Mouse (Mus musculus) stomach, postnatal 0 days (tissue): Measurements from ENCODE around the gene Map4k1. TPM values are rescaled to one million over a fixed set of nuclear protein-coding genes. Genes with fewer than 3 reads are reported as not detected.
A peak's percentile ranks its signal among the peaks of the same experiment; 100 is the strongest.

Source experiments
- ATAC-seq: fragments of 200-750 bp; cut with Nextera tagmentation; 2 replicates; pipeline ENCODE4 v1.8.0; 2017; ENCODE audit not compliant: low FRiP score, low TSS enrichment
- DNase-seq: peaks from one replicate; pipeline ENCODE4 v3.0.0-alpha.2; 2016; ENCODE audit warnings: low spot score
- H3K27ac ChIP-seq: fragments of 300-500 bp; sonication (generic); replicated peaks from 2 replicates; pipeline ENCODE4 v1.5.1; 2014; ENCODE audit warnings: mild to moderate bottlenecking, control low read depth
- H3K27me3 ChIP-seq: fragments of 300-500 bp; sonication (generic); 2 replicates; pipeline ENCODE4 v1.6.1; 2014; ENCODE audit warnings: low read length; ENCODE audit not compliant: control insufficient read depth, insufficient read depth
- H3K36me3 ChIP-seq: fragments of 300-500 bp; sonication (generic); 2 replicates; pipeline ENCODE4 v1.6.1; 2014; ENCODE audit warnings: low read length, mixed read lengths; ENCODE audit not compliant: control insufficient read depth, insufficient read depth
- H3K4me1 ChIP-seq: fragments of 300-500 bp; sonication (generic); replicated peaks from 2 replicates; pipeline ENCODE4 v1.6.1; 2014; ENCODE audit warnings: antibody characterized with exemption; ENCODE audit not compliant: control insufficient read depth, insufficient read depth
- H3K4me2 ChIP-seq: fragments of 300-500 bp; sonication (generic); replicated peaks from 2 replicates; pipeline ENCODE4 v1.6.1; 2014; ENCODE audit warnings: low read depth, mild to moderate bottlenecking, control low read depth, moderate library complexity
- H3K4me3 ChIP-seq: fragments of 300-500 bp; sonication (generic); 2 replicates; pipeline ENCODE4 v1.5.1; 2014; ENCODE audit warnings: low read depth, low read length, control low read depth
- H3K9ac ChIP-seq: fragments of 300-500 bp; sonication (generic); 2 replicates; pipeline ENCODE4 v1.6.1; 2014; ENCODE audit warnings: mild to moderate bottlenecking, low read length, control low read depth, mixed read lengths
- H3K9me3 ChIP-seq: fragments of 300-500 bp; sonication (generic); 2 replicates; pipeline ENCODE4 v1.6.1; 2016; ENCODE audit warnings: low read length; ENCODE audit not compliant: control insufficient read depth
- CTCF ChIP-seq: IDR thresholded peaks from 2 replicates; pipeline ENCODE4 v1.5.1; 2016; ENCODE audit warnings: antibody characterized with exemption, low read depth, mild to moderate bottlenecking, moderate library complexity
- EP300 ChIP-seq: optimal IDR thresholded peaks from 2 replicates; pipeline ENCODE3; 2016; ENCODE audit warnings: antibody characterized with exemption
- WGBS: fragments of 180-500 bp; shearing (Covaris S2); extraction: QIAGEN DNeasy Blood & Tissue Kit; methylation state at CpG from one replicate; pipeline ENCODE4 v1.1.7; 2014; 5-methylcytosine and 5-hydroxymethylcytosine counted together
- polyA plus RNA-seq: library from polyadenylated mRNA; unstranded; fragments of >200 nt; fragmentation: Nextera tagmentation; extraction: Ambion mirVana; gene quantifications from 2 replicates; pipeline ENCODE4 v1.2.1, GENCODE M21; 2015

Gene Map4k1
- polyA plus RNA-seq, 1 experiment from 2014 or later: 3.6 TPM

DNA sequence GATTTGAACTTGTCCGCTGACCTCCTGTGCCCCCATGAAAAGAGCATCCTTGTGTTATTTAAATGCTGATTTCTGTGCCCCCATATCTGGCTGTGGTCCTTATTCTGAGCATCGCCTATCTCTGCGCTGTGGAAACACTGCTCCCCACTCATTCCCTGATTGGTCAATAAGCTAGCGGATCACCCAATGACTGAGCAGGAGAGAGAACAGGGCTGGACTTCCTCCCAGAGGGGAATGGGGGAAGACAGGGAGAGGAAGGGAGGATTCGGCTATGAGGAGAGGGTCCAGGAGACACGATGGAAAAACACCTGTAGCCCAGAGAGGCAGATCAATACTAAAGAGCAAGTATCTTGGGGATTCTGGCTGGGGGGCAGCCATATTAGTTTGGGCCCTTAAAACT lies 46.9 kb downstream of the Map4k1 start:
- DNase-seq: no peak
- Histone ChIP-seq H3K36me3 (no peaks in the 10 kb centered on the region), H3K27ac (no peak overlapping the region), H3K4me1 (no peaks in the 10 kb centered on the region), H3K4me3 (no peak overlapping the region), H3K27me3 (no peaks in the 10 kb centered on the region), H3K4me2 (no peak overlapping the region), H3K9me3 (no peaks in the 10 kb centered on the region), H3K9ac (no peak overlapping the region)
- TF ChIP-seq EP300 (no peak), CTCF (no peak)
- 86% methylated on average over 6 of the region's 6 CpGs for WGBS
- no peak for ATAC-seq

DNA sequence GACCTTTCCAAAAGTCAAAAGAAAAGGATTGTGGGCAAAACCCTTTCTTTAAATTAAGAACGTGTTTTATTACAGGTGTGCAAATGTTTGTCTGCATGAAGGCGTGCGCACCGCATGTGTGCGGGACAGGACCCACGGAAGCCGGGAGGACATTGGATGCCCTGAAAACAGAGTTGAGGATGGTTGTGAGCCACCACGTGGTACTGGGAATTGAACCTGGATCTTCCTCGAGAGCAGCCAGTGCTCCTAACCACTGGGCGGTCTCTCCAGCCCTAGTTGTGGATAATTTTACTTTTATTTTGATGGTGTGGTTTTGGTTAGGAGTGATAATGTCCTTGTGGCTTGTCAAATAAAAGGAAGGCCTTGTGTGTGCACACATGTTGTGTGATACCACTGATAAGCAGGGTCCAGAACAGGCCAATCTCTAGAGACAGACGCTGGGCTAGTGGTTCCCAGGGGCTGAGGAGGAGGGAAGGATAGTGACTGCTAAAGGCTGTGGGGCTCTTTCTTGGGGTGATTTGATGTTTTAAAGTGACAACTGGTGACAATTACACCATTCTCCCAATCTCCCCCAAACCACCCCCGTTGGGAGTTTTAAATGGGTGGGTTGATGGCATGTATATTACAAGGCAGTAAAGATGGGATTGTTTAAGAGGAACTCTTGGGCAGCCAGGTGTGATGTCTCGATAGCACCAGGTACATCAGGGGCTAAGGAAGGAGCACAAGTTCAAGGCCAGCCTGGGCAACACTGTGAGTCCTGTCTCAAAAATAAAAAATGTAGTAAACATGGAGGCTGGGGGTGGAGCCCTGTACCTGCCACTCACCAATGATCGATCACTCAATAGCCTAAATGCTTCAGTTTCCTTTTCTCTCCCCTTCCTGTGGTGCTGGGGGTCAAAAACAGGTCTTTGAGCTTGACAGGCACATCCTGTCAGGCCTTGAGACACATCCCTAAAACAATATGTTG lies 48.1 kb downstream of the Map4k1 start:
- H3K4me2 ChIP-seq: no peak overlapping the region
- no peaks in the 10 kb centered on the region for H3K27me3 ChIP-seq
- no peak overlapping the region for H3K4me3 ChIP-seq
- no peaks in the 10 kb centered on the region for H3K4me1 ChIP-seq
- DNase-seq (no peak), ATAC-seq (no peak)
- no peaks in the 10 kb centered on the region for H3K9me3 ChIP-seq
- no peak overlapping the region for H3K27ac ChIP-seq
- H3K9ac ChIP-seq: no peak overlapping the region
- no peak for TF ChIP-seq EP300
- no peak for TF ChIP-seq CTCF
- no peaks in the 10 kb centered on the region for H3K36me3 ChIP-seq
- 84% methylated on average over 14 of the region's 14 CpGs for WGBS

DNA sequence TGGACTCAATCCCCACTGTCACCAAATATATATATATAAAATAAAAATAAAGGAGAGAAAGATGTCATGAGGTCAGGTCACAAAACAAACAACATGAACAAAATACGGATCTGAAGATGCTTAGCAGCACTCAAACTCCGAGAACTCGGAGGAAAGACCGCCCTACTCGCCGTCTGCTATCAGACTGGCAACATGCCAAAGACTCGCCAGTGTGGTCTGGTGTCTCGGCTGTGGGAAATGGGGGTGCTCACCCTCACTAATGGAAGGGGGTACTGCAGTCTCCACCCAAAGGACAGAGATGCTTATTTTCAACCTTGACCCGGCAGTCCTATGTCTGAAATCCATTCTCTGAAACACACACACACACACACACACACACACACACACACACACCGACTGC lies 49.8 kb downstream of the Map4k1 start:
- H3K36me3 ChIP-seq: no peaks in the 10 kb centered on the region
- H3K27ac ChIP-seq: no peak overlapping the region
- no peaks in the 10 kb centered on the region for H3K27me3 ChIP-seq
- 67% methylated on average over 10 of the region's 10 CpGs for WGBS
- no peaks in the 10 kb centered on the region for H3K4me1 ChIP-seq
- H3K9ac ChIP-seq: no peak overlapping the region
- H3K4me3 ChIP-seq: no peak overlapping the region
- H3K9me3 ChIP-seq: no peaks in the 10 kb centered on the region
- TF ChIP-seq CTCF (no peak), EP300 (no peak)
- no peak for ATAC-seq
- no peak overlapping the region for H3K4me2 ChIP-seq
- DNase-seq: no peak

DNA sequence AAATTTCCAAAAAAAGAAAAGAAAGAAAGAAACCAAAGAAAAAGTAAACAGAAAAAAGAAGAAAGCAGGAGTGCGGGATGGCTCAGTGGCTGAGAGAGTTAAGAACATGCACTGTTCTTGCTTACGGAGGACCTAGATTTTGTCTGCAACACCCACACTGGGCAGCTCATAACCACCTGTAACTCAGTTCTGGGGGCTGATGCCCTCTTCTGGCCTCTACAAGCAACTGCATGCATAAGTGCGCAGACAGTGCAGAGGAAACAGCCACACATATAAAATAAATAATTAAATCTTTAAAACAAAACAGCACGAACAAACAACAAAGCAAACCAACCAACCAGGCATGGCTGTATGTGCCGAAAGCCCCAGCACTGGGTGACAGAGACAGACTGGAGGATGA lies 50.8 kb downstream of the Map4k1 start:
- Histone ChIP-seq H3K4me1 (no peaks in the 10 kb centered on the region), H3K4me2 (no peak overlapping the region), H3K4me3 (no peak overlapping the region), H3K36me3 (no peaks in the 10 kb centered on the region), H3K27ac (no peak overlapping the region), H3K9me3 (no peaks in the 10 kb centered on the region), H3K27me3 (no peaks in the 10 kb centered on the region), H3K9ac (no peak overlapping the region)
- no peak for DNase-seq
- 76% methylated on average over 5 of the region's 5 CpGs for WGBS
- no peak for ATAC-seq
- TF ChIP-seq CTCF (peak; percentile 66), EP300 (no peak)

DNA sequence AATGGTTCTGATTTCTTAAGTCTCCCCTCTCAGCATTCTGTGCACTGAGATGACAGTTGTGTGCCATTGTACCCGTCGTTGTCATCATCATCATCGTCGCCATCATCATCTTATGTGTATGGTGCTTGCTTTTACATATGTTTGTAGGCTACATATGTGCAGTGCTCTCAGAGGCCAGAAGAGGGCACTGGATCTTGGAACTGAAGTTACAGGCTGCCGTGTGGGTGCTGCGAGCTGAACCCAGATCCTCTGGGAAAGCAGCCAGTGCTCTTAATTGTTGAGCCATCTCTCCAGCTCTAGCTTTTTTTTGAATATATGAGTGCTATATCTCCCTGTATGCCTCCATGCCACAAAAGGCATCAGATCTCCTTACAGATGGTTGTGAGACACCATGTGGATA lies 55.4 kb downstream of the Map4k1 start:
- ATAC-seq: no peak
- Histone ChIP-seq H3K27ac (no peak overlapping the region), H3K27me3 (no peaks in the 10 kb centered on the region), H3K4me3 (no peak overlapping the region), H3K9me3 (no peaks in the 10 kb centered on the region), H3K9ac (no peak overlapping the region), H3K4me2 (no peak overlapping the region), H3K36me3 (no peaks in the 10 kb centered on the region), H3K4me1 (0 out of 2 replicates have a peak, but pooled peaks cover 2% of the 10 kb centered on the region)
- 76% methylated on average over 6 of the region's 6 CpGs for WGBS
- DNase-seq: no peak
- TF ChIP-seq CTCF: peak; percentile 33
- TF ChIP-seq EP300: no peak

DNA sequence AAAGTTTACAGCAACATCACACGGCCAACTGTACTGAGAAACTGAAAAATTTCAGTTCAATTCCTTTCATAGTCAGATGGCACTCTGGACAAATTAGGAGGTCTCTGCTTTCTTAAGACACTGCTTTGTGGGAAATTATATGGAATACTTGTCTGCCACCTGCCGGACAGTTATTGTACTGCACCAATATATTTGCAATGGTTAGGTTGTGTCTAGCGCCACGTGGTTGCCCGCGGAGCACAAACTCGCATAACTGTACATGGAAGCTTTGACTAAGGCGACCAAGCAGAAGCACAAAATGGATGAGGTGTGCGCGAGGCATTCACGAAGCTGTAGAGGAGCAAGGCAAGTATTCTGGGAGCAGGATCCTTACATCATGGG lies 57.7 kb downstream of the Map4k1 start:
- no peak for TF ChIP-seq EP300
- peak; percentile 94 for TF ChIP-seq CTCF
- Histone ChIP-seq H3K27me3 (no peaks in the 10 kb centered on the region), H3K27ac (no peak overlapping the region), H3K4me3 (peak overlapping the region; percentile 28), H3K4me2 (peak overlapping the region; percentile 57), H3K9ac (no peak overlapping the region; the same call in 1 of the 2 replicates), H3K36me3 (no peaks in the 10 kb centered on the region), H3K4me1 (peaks cover 10% of the 10 kb centered on the region), H3K9me3 (no peaks in the 10 kb centered on the region)
- WGBS: under 1% methylated on average over 11 of the region's 11 CpGs
- ATAC-seq (peak; percentile 55), DNase-seq (peak; percentile 88)
